Mouse (Mus musculus): ENCODE data around the gene Hcn3. TPM values are rescaled to one million over a fixed set of nuclear protein-coding genes. Genes with fewer than 3 reads are reported as not detected.

The Hcn3 gene
- polyA plus RNA-seq, 1 experiment = 4.7 TPM

DNA sequence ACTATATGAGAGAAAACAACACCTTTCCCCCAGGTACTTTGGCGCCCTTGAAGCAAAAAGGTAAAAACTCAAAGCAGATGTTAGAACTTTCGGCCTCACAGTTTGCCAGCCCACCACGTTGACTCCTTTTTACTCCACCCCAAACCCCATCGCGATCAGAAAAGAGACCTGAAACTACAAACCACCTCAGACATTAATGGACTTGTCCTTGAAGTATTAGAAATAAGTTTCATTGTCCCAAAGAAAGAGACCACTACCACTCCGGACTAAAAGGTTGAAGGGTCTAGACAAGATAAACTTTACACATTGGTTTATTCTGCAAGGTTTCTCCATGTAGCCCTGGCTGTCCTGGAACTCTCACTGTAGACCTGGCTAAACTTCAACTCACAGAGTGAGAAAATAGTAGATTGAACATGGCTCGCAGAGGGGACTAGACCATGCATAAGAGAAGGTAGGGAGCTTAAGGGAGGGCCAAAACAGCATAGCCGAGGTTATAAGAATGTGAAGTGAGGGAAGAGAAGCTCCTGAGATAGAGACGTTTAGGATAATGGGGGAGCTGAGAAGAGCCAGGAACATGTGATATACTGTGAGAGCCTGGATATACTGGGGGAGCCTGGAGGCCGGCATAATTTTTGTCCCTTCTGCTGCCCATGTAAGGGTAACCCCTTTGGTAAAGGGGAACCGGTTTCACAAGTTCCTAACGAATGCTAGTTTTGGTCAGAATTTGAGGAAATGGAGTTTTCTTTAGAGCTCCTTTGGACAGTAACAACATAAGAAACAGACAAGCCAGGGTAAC, 57.3 kb downstream of the Hcn3 start:
- Histone ChIP-seq H3K4me1 (ENCODE audit: control insufficient read depth, insufficient read depth, low read length) (no peaks in the 10 kb centered on the region), H3K9ac (ENCODE audit: low read depth, poor library complexity, severe bottlenecking) (peak overlapping the region; percentile 26; the same call in 1 of the 2 replicates), H3K9me3 (replicated peaks; ENCODE audit: control insufficient read depth, insufficient read depth, low read length, poor library complexity, severe bottlenecking) (no peaks in the 10 kb centered on the region), H3K36me3 (ENCODE audit: control insufficient read depth, insufficient read depth, low read length, poor library complexity, severe bottlenecking) (peaks cover 27% of the 10 kb centered on the region), H3K4me3 (ENCODE audit: low read depth, low read length) (peak overlapping the region; percentile 13; the same call in 1 of the 2 replicates), H3K27ac (ENCODE audit: insufficient read depth, low read length) (peak overlapping the region; percentile 90), H3K27me3 (ENCODE audit: control insufficient read depth, insufficient read depth, low read length, poor library complexity, severe bottlenecking) (no peaks in the 10 kb centered on the region)
- no peak for TF ChIP-seq CTCF (IDR thresholded peaks at IDR 0.05; ENCODE audit: low read depth, low read length)
- TF ChIP-seq EP300 (IDR thresholded peaks at IDR 0.05; ENCODE audit: insufficient read depth, low read depth, low read length) = no peak
- TF ChIP-seq POLR2A (IDR thresholded peaks at IDR 0.05; ENCODE audit: insufficient read depth, low read length) = no peak

DNA sequence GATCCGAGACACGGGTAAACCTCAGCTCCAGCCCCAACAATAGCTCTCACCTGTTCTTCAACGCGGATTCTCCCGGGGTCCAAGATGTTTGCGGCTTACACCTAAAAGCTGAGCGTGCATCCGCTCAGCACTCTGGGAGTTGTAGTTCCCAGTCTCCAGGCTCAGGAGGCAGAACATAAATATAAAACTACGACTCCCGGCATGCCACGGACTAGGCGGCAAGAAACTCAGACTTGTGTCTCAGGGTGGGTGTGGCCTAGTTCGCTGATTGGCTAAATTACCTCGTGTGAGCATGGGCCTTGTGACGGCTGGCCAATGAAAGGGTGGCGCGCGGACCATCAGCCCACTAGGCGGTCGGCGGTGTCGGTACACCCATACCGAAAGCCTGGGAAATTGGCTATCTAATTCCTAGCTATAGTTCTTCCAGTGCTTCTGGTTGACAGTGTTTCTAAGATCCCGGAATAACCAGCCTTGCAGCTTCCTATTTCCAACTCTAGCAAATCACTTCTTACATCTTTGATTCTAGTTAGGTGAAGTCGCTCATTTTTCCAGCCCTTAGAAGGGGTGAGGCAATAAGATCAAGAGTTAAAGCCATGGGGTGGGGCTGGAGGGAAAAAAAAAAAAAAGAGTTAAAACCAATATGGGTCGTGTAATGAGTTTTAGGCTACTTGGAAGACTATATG, 58.0 kb downstream of the Hcn3 start, which contains the start of gene Fdps:
TSS of gene Fdps (minus strand) at position 148 of the 683 bp plus-strand sequence.
- Histone ChIP-seq H3K4me3 (ENCODE audit: low read depth, low read length) (peak within 1 kb of the TSS; percentile 99), H3K9ac (ENCODE audit: low read depth, poor library complexity, severe bottlenecking) (peak within 1 kb of the TSS; percentile 65), H3K4me1 (ENCODE audit: control insufficient read depth, insufficient read depth, low read length) (no peaks in the 10 kb centered on the region), H3K9me3 (replicated peaks; ENCODE audit: control insufficient read depth, insufficient read depth, low read length, poor library complexity, severe bottlenecking) (no peaks in the 10 kb centered on the region), H3K27ac (ENCODE audit: insufficient read depth, low read length) (peak within 1 kb of the TSS; percentile 90), H3K27me3 (ENCODE audit: control insufficient read depth, insufficient read depth, low read length, poor library complexity, severe bottlenecking) (no peaks in the 10 kb centered on the region), H3K36me3 (ENCODE audit: control insufficient read depth, insufficient read depth, low read length, poor library complexity, severe bottlenecking) (peaks cover 34% of the 10 kb centered on the region)
- TF ChIP-seq POLR2A (IDR thresholded peaks at IDR 0.05; ENCODE audit: insufficient read depth, low read length) = peak; percentile 41
- TF ChIP-seq EP300 (IDR thresholded peaks at IDR 0.05; ENCODE audit: insufficient read depth, low read depth, low read length) = peak; percentile 59; the same call in 1 of the 2 replicates
- no peak for TF ChIP-seq CTCF (IDR thresholded peaks at IDR 0.05; ENCODE audit: low read depth, low read length)

DNA sequence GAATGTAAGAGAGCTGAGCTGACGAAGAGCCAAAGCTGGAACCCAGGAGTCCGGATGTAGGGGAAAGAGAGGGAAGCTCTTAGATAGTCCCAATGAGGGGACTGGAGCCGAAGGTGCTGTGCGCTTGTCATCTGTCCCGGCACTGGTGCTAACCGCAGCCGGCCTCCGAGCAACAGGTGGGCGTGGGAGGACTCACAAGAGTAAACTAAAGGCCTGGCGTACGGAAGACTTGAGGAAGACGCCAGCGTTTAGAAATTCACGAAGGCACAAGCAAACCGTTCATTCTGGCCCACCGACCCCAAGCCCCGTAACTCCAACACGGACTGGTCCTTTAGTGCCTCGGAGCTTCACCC, 58.6 kb downstream of the Hcn3 start:
- TF ChIP-seq CTCF (IDR thresholded peaks at IDR 0.05; ENCODE audit: low read depth, low read length) (no peak), EP300 (IDR thresholded peaks at IDR 0.05; ENCODE audit: insufficient read depth, low read depth, low read length) (no peak), POLR2A (IDR thresholded peaks at IDR 0.05; ENCODE audit: insufficient read depth, low read length) (no peak)
- H3K4me3 ChIP-seq (ENCODE audit: low read depth, low read length) = peak overlapping the region; percentile 99
- peak overlapping the region; percentile 66 for H3K27ac ChIP-seq (ENCODE audit: insufficient read depth, low read length)
- no peaks in the 10 kb centered on the region for H3K4me1 ChIP-seq (ENCODE audit: control insufficient read depth, insufficient read depth, low read length)
- peak overlapping the region; percentile 65 for H3K9ac ChIP-seq (ENCODE audit: low read depth, poor library complexity, severe bottlenecking)
- peaks cover 37% of the 10 kb centered on the region for H3K36me3 ChIP-seq (ENCODE audit: control insufficient read depth, insufficient read depth, low read length, poor library complexity, severe bottlenecking)
- H3K27me3 ChIP-seq (ENCODE audit: control insufficient read depth, insufficient read depth, low read length, poor library complexity, severe bottlenecking) = no peaks in the 10 kb centered on the region
- no peaks in the 10 kb centered on the region for H3K9me3 ChIP-seq (replicated peaks; ENCODE audit: control insufficient read depth, insufficient read depth, low read length, poor library complexity, severe bottlenecking)

DNA sequence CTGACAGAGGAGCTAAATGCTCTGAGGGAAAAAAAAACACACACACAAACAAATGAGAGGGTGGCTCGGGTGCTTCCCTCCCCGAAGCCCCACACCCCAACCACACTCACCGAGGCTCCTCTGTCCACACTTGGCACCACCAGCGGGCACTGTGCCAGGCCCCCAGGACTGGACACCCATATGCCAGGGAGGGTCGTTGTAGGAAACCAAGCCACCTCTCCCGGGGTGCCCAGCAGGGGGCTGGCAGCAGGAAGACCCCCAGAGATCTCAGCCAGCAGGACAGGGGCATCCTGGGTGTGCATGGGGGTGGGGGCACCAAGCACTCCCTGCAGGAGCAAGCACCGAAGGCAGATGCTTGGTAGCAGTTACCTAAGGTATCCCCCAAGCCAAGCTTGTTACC, 59.2 kb downstream of the Hcn3 start, which contains the start of gene Gm43738:
TSS of gene Gm43738 (minus strand) at position 289 of the 400 bp plus-strand sequence.
- peak within 1 kb of the TSS; percentile 66 for H3K27ac ChIP-seq (ENCODE audit: insufficient read depth, low read length)
- TF ChIP-seq CTCF (IDR thresholded peaks at IDR 0.05; ENCODE audit: low read depth, low read length) (no peak), EP300 (IDR thresholded peaks at IDR 0.05; ENCODE audit: insufficient read depth, low read depth, low read length) (no peak), POLR2A (IDR thresholded peaks at IDR 0.05; ENCODE audit: insufficient read depth, low read length) (no peak)
- H3K9me3 ChIP-seq (replicated peaks; ENCODE audit: control insufficient read depth, insufficient read depth, low read length, poor library complexity, severe bottlenecking) = no peaks in the 10 kb centered on the region
- H3K9ac ChIP-seq (ENCODE audit: low read depth, poor library complexity, severe bottlenecking) = peak within 1 kb of the TSS; percentile 65
- peak within 1 kb of the TSS; percentile 99 for H3K4me3 ChIP-seq (ENCODE audit: low read depth, low read length)
- peaks cover 37% of the 10 kb centered on the region for H3K36me3 ChIP-seq (ENCODE audit: control insufficient read depth, insufficient read depth, low read length, poor library complexity, severe bottlenecking)
- H3K4me1 ChIP-seq (ENCODE audit: control insufficient read depth, insufficient read depth, low read length) = no peaks in the 10 kb centered on the region
- H3K27me3 ChIP-seq (ENCODE audit: control insufficient read depth, insufficient read depth, low read length, poor library complexity, severe bottlenecking) = no peaks in the 10 kb centered on the region

Other genes starting within 250 kb of the Hcn3 start
- 46.4 and 50.8 TPM in 2 replicates for gene Msto1, start 246.2 kb downstream of the Hcn3 start, polyA plus RNA-seq (2011; ENCODE audit: insufficient read depth, insufficient read length, low read depth, missing spikeins)
- 20.8 and 22.4 TPM in 2 replicates for gene Ash1l, start 209.6 kb downstream of the Hcn3 start, polyA plus RNA-seq (2011; ENCODE audit: insufficient read depth, insufficient read length, low read depth, missing spikeins)
- gene Dap3, start 209.0 kb downstream of the Hcn3 start, polyA plus RNA-seq (2011; ENCODE audit: insufficient read depth, insufficient read length, low read depth, missing spikeins) = 175 and 180 TPM in 2 replicates
- gene Rusc1, start 66.9 kb downstream of the Hcn3 start, polyA plus RNA-seq (2011; ENCODE audit: insufficient read depth, insufficient read length, low read depth, missing spikeins) = 10.7 and 13.6 TPM in 2 replicates
- not detected in 2 replicates for gene Gm43738, start 59.1 kb downstream of the Hcn3 start, polyA plus RNA-seq (2011; ENCODE audit: insufficient read depth, insufficient read length, low read depth, missing spikeins)
- gene Fdps, start 58.2 kb downstream of the Hcn3 start, polyA plus RNA-seq (2011; ENCODE audit: insufficient read depth, insufficient read length, low read depth, missing spikeins) = 260 and 266 TPM in 2 replicates
- 0.21 TPM in 1 of 2 replicates, not detected in the other for gene Pklr, start 24.1 kb downstream of the Hcn3 start, polyA plus RNA-seq (2011; ENCODE audit: insufficient read depth, insufficient read length, low read depth, missing spikeins)
- 79.4 and 82.9 TPM in 2 replicates for gene Clk2, start 4.6 kb upstream of the Hcn3 start, polyA plus RNA-seq (2011; ENCODE audit: insufficient read depth, insufficient read length, low read depth, missing spikeins)
- gene Scamp3, start 17.3 kb upstream of the Hcn3 start, polyA plus RNA-seq (2011; ENCODE audit: insufficient read depth, insufficient read length, low read depth, missing spikeins) = 74.8 and 75.7 TPM in 2 replicates
- gene Fam189b, start 22.9 kb upstream of the Hcn3 start, polyA plus RNA-seq (2011; ENCODE audit: insufficient read depth, insufficient read length, low read depth, missing spikeins) = 21.7 and 25.7 TPM in 2 replicates
- gene Gba, start 42.7 kb upstream of the Hcn3 start, polyA plus RNA-seq (2011; ENCODE audit: insufficient read depth, insufficient read length, low read depth, missing spikeins) = 31.5 and 32.6 TPM in 2 replicates
- gene Thbs3, start 55.0 kb upstream of the Hcn3 start, polyA plus RNA-seq (2011; ENCODE audit: insufficient read depth, insufficient read length, low read depth, missing spikeins) = 8.1 and 10.4 TPM in 2 replicates
- 136 and 143 TPM in 2 replicates for gene Mtx1, start 66.9 kb upstream of the Hcn3 start, polyA plus RNA-seq (2011; ENCODE audit: insufficient read depth, insufficient read length, low read depth, missing spikeins)
- 1.5 and 1.6 TPM in 2 replicates for gene Muc1, start 68.9 kb upstream of the Hcn3 start, polyA plus RNA-seq (2011; ENCODE audit: insufficient read depth, insufficient read length, low read depth, missing spikeins)
- 163 and 164 TPM in 2 replicates for gene Krtcap2, start 85.8 kb upstream of the Hcn3 start, polyA plus RNA-seq (2011; ENCODE audit: insufficient read depth, insufficient read length, low read depth, missing spikeins)
- gene Trim46, start 86.1 kb upstream of the Hcn3 start, polyA plus RNA-seq (2011; ENCODE audit: insufficient read depth, insufficient read length, low read depth, missing spikeins) = 5.7 and 7.1 TPM in 2 replicates
- 36.7 and 59.9 TPM in 2 replicates for gene Dpm3, start 99.2 kb upstream of the Hcn3 start, polyA plus RNA-seq (2011; ENCODE audit: insufficient read depth, insufficient read length, low read depth, missing spikeins)
- gene Slc50a1, start 110.4 kb upstream of the Hcn3 start, polyA plus RNA-seq (2011; ENCODE audit: insufficient read depth, insufficient read length, low read depth, missing spikeins) = 34.5 and 35.7 TPM in 2 replicates
- gene Efna1, start 120.9 kb upstream of the Hcn3 start, polyA plus RNA-seq (2011; ENCODE audit: insufficient read depth, insufficient read length, low read depth, missing spikeins) = 8.3 and 11.0 TPM in 2 replicates
- 17.2 and 18.9 TPM in 2 replicates for gene Efna3, start 162.8 kb upstream of the Hcn3 start, polyA plus RNA-seq (2011; ENCODE audit: insufficient read depth, insufficient read length, low read depth, missing spikeins)
- gene Efna4, start 177.8 kb upstream of the Hcn3 start, polyA plus RNA-seq (2011; ENCODE audit: insufficient read depth, insufficient read length, low read depth, missing spikeins) = 14.6 and 16.7 TPM in 2 replicates
- gene Adam15, start 189.8 kb upstream of the Hcn3 start, polyA plus RNA-seq (2011; ENCODE audit: insufficient read depth, insufficient read length, low read depth, missing spikeins) = 25.2 TPM in 2 replicates
- gene Dcst2, start 201.8 kb upstream of the Hcn3 start, polyA plus RNA-seq (2011; ENCODE audit: insufficient read depth, insufficient read length, low read depth, missing spikeins) = 0.25 and 0.29 TPM in 2 replicates
- gene Dcst1, start 205.1 kb upstream of the Hcn3 start, polyA plus RNA-seq (2011; ENCODE audit: insufficient read depth, insufficient read length, low read depth, missing spikeins) = not detected in 2 replicates
- gene Zbtb7b, start 234.6 kb upstream of the Hcn3 start, polyA plus RNA-seq (2011; ENCODE audit: insufficient read depth, insufficient read length, low read depth, missing spikeins) = 35.1 and 35.7 TPM in 2 replicates
- not detected in 2 replicates for gene Lenep, start 242.6 kb upstream of the Hcn3 start, polyA plus RNA-seq (2011; ENCODE audit: insufficient read depth, insufficient read length, low read depth, missing spikeins)